Mouse (Mus musculus): ENCODE results near the gene BC048562. TPM values are rescaled to one million over a fixed set of nuclear protein-coding genes. Genes with fewer than 3 reads are reported as not detected.

The BC048562 gene
- total and polyA plus RNA-seq, 3 experiments: not detected

DNA sequence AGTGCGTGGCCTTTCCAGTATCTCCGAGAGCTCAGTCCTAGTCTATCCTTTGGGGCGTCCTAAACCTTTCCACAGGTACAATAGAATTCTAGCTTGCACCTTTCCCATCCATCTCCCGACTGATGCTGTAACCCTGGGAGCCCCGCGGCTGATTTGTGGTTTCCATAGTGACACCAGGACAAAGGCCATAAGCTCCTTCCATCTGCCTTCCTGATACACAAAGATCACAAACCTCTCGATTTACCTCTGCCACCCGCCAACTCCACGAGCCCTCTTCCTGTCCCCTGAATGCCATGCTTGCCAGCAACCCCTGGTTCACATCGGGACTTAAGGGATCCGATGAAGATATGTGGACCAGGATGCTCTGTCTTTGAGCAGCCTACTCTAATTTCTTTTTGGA, 43.0 kb downstream of the BC048562 start:
- Histone ChIP-seq H3K4me2 (ENCODE audit: insufficient read depth, low read depth, poor library complexity, severe bottlenecking) (no peak overlapping the region), H3K9me3 (replicated peaks; ENCODE audit: low read length) (no peaks in the 10 kb centered on the region), H3K4me1 (ENCODE audit: control insufficient read depth in 1 of 2, insufficient read depth in 2 of 2) (no peaks in the 10 kb centered on the region), H3K36me3 (replicated peaks in 1 of 2; ENCODE audit: control insufficient read depth in 1 of 2, insufficient read depth in 1 of 2, low read length in 1 of 2) (no peaks in the 10 kb centered on the region), H3K27ac (ENCODE audit: insufficient read depth, low read depth) (no peak overlapping the region), H3K4me3 (replicated peaks in 1 of 3; ENCODE audit: low read depth in 2 of 3, low read length in 2 of 3, poor library complexity in 1 of 3) (no peak overlapping the region), H3K9ac (ENCODE audit: insufficient read depth, low read depth) (no peak overlapping the region), H3K27me3 (replicated peaks) (no peaks in the 10 kb centered on the region), H3K79me2 (replicated peaks; ENCODE audit: control insufficient read depth, extremely low read depth, insufficient read depth, poor library complexity, severe bottlenecking) (no peaks in the 10 kb centered on the region)
- TF ChIP-seq ZMIZ1 (IDR thresholded peaks at IDR 0.05; ENCODE audit: low read depth, low read length) (no peak), TBP (conservative IDR thresholded peaks at IDR 0.05; ENCODE audit: low read depth, low read length) (no peak), ELF1 (IDR thresholded peaks at IDR 0.05; ENCODE audit: low read depth, low read length) (no peak), UBTF (IDR thresholded peaks at IDR 0.05; ENCODE audit: low read depth, low read length) (no peak), HCFC1 (IDR thresholded peaks at IDR 0.05; ENCODE audit: low read depth, low read length) (no peak), NELFE (IDR thresholded peaks at IDR 0.05; ENCODE audit: low read depth, low read length) (no peak), MAFK (IDR thresholded peaks at IDR 0.05; ENCODE audit: insufficient replicate concordance, low read length) (no peak), SMC3 (IDR thresholded peaks at IDR 0.05; ENCODE audit: low read depth, low read length) (no peak), CHD2 (IDR thresholded peaks at IDR 0.05; ENCODE audit: low read length) (no peak), E2F4 (IDR thresholded peaks at IDR 0.05; ENCODE audit: insufficient replicate concordance, low read depth, low read length) (no peak), CHD1 (IDR thresholded peaks at IDR 0.05; ENCODE audit: low read depth, low read length) (no peak), CTCF (conservative IDR thresholded peaks at IDR 0.05 in 1 of 2, IDR thresholded peaks at IDR 0.05 in 1 of 2; ENCODE audit: low read depth in 2 of 2, low read length in 2 of 2) (no peak), ZKSCAN1 (IDR thresholded peaks at IDR 0.05; ENCODE audit: borderline replicate concordance, low read depth, low read length) (no peak)
- in situ Hi-C loops (cut with MboI; ENCODE audit: low pct_ligation_motif_present, low pct_unique_long_range_greater_than_20kb, low sequenced_read_pairs): no loop called here
- dilution Hi-C loops (cut with MboI; ENCODE audit: extremely low pct_ligation_motif_present, extremely low pct_unique_long_range_greater_than_20kb, low sequenced_read_pairs): no loop called here
- DNase-seq (ENCODE audit: extremely low read depth): no peak

DNA sequence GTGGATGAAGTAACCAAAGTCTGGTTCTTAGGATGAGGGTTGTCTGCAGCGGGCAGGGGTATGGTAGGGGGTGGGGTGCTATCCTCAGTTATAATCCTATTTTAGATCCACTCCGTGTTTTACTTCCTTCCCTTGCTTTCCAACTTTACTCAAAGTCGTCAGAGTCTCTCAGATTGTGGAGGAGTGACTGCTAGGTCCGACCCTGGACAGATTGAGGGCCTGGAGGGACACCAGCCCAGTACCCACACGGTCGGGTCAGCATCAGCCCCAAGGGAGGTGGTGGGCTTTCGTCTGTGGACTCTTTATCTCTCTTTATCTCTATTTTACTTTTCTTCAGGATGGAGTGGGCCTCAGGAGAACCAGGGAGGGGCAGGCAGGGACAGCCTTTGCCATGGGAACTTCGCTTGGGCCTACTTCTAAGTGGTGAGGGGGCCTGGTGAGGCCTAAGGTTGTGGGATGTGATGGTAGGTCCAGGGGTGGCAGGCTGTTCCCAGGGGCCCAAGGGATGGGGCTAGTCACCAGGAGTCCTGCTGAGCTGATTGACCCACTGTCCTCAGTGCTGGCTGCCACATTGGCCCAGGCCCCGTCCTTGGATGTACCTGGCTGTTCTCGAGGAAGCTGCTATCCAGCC, 43.6 kb downstream of the BC048562 start, which contains the start of gene Lamb2:
TSS of gene Lamb2 (plus strand) at position 16 of the 631 bp plus-strand sequence.
- H3K36me3 ChIP-seq (replicated peaks in 1 of 2; ENCODE audit: control insufficient read depth in 1 of 2, insufficient read depth in 1 of 2, low read length in 1 of 2): no peaks in the 10 kb centered on the region
- H3K27me3 ChIP-seq (replicated peaks): no peaks in the 10 kb centered on the region
- no peak for DNase-seq (ENCODE audit: extremely low read depth)
- no peaks in the 10 kb centered on the region for H3K9me3 ChIP-seq (replicated peaks; ENCODE audit: low read length)
- no peaks in the 10 kb centered on the region for H3K79me2 ChIP-seq (replicated peaks; ENCODE audit: control insufficient read depth, extremely low read depth, insufficient read depth, poor library complexity, severe bottlenecking)
- H3K4me1 ChIP-seq (ENCODE audit: control insufficient read depth in 1 of 2, insufficient read depth in 2 of 2): no peaks in the 10 kb centered on the region
- in situ Hi-C loops (cut with MboI; ENCODE audit: low pct_ligation_motif_present, low pct_unique_long_range_greater_than_20kb, low sequenced_read_pairs): no loop called here
- dilution Hi-C loops (cut with MboI; ENCODE audit: extremely low pct_ligation_motif_present, extremely low pct_unique_long_range_greater_than_20kb, low sequenced_read_pairs): no loop called here
- 0 out of 2 replicates have a peak, but pooled peaks have one; percentile 28 for TF ChIP-seq TBP (conservative IDR thresholded peaks at IDR 0.05; ENCODE audit: low read depth, low read length)
- no peak for TF ChIP-seq ETS1 (conservative IDR thresholded peaks at IDR 0.05; ENCODE audit: low read depth, low read length)
- H3K9ac ChIP-seq (ENCODE audit: insufficient read depth, low read depth): no peak within 1 kb of the TSS
- H3K27ac ChIP-seq (ENCODE audit: insufficient read depth, low read depth): no peak within 1 kb of the TSS
- no peak within 1 kb of the TSS for H3K4me3 ChIP-seq (replicated peaks in 1 of 3; ENCODE audit: low read depth in 2 of 3, low read length in 2 of 3, poor library complexity in 1 of 3)
- H3K4me2 ChIP-seq (ENCODE audit: insufficient read depth, low read depth, poor library complexity, severe bottlenecking): no peak within 1 kb of the TSS

All from CH12.LX (cell line).